18 mouse cellular contexts compared by ENCODE assay signal in genomic region chr13:52940956-52941355, GRCm38 (mm10).
"Had no signal": no experiment of that assay in that cellular context is flagged by ENCODE, and none has a peak within 500 bp of the region (broad histone marks: within the 10 kb centered on the region; RNA-seq: fewer than 3 reads in every experiment).

No protein-coding gene starts in this region.

- DNase-seq: kidney, adult 18-20 months; kidney, adult 9 months; kidney, postnatal 14 days; layer of hippocampus, adult 9-11 months; lung, adult 2 months; lung, postnatal 14 days; lung, postnatal 4 days; midbrain, embryonic 14.5 days; retina, postnatal 1 day; right cerebral cortex, postnatal 25 days; thymus, adult 18-20 months; thymus, postnatal 14 days; thymus, postnatal 4 days had no signal

- ATAC-seq: intestine, embryonic 16.5 days had no signal

- H3K9ac ChIP-seq: liver, embryonic 14.5 days; neural tube, embryonic 13.5 days had no signal

- H3K9me3 ChIP-seq: neural tube, embryonic 13.5 days had no signal

- H3K4me3 ChIP-seq: layer of hippocampus, adult 2 months; neural tube, embryonic 13.5 days had no signal

- H3K4me2 ChIP-seq: midbrain, embryonic 11.5 days; neural tube, embryonic 13.5 days had no signal

- H3K27me3 ChIP-seq: neural tube, embryonic 13.5 days had no signal

- H3K27ac ChIP-seq: layer of hippocampus, adult 2 months; liver, embryonic 14.5 days; neural tube, embryonic 13.5 days had no signal

- H3K36me3 ChIP-seq: neural tube, embryonic 13.5 days had no signal
